Mouse (Mus musculus) E14TG2a.4 (cell line): Measurements from ENCODE around the gene Susd3.
A peak's percentile ranks its signal among the peaks of the same experiment; 100 is the strongest.

Experiments used
- H3K27me3 ChIP-seq: 2 replicates; pipeline ENCODE4 v1.6.1; 2014; ENCODE audit warnings: low read length, control low read depth; ENCODE audit not compliant: insufficient read depth
- H3K36me3 ChIP-seq: 2 replicates; pipeline ENCODE4 v1.6.1; 2014; ENCODE audit warnings: low read length, control low read depth; ENCODE audit not compliant: insufficient read depth
- H3K4me1 ChIP-seq: replicated peaks from 2 replicates; pipeline ENCODE4 v1.6.1; 2014; ENCODE audit warnings: low read depth, low read length, control low read depth
- H3K4me3 ChIP-seq: replicated peaks from 2 replicates; pipeline ENCODE4 v1.5.1; 2014; ENCODE audit warnings: mild to moderate bottlenecking, low read length
- H3K9me3 ChIP-seq: 2 replicates; pipeline ENCODE4 v1.6.1; 2014; ENCODE audit warnings: low read length, control low read depth
- CTCF ChIP-seq: conservative IDR thresholded peaks from 2 replicates; pipeline ENCODE4 v1.5.1; 2014; ENCODE audit warnings: low read length
- NANOG ChIP-seq: IDR thresholded peaks from 2 replicates; pipeline ENCODE4 v1.6.1; 2014; ENCODE audit warnings: borderline replicate concordance, low read length, mixed read lengths
- POU5F1 ChIP-seq: IDR thresholded peaks from 2 replicates; pipeline ENCODE4 v1.6.1; 2014; ENCODE audit warnings: low read length, borderline replicate concordance

Susd3 gene

DNA sequence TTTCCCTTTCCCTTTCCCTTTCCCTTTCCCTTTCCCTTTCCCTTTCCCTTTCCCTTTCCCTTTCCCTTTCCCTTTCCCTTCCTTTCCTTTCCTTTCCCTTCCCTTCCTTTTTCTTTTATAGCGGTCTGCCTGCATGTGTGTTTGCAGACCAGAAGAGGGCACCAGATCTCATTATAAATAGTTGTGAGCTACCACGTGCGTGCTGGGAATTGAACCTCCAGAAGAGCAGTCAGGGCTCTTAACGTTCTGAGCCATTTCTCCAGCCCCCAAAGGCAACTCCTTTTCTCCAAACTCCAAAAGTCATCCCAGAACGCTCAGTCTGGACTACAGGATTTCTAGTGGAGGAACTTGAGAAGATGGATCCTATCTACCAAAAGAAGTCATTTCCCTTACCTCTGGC is 27.6 kb downstream of the Susd3 start:
- H3K4me3 ChIP-seq, result no peak overlapping the region
- H3K36me3 ChIP-seq, result no peaks in the 10 kb centered on the region
- H3K9me3 ChIP-seq, result no peaks in the 10 kb centered on the region
- TF ChIP-seq NANOG (no peak), CTCF (peak; percentile 32), POU5F1 (no peak)
- H3K27me3 ChIP-seq, result peaks cover 76% of the 10 kb centered on the region
- H3K4me1 ChIP-seq, result peaks cover 38% of the 10 kb centered on the region

DNA sequence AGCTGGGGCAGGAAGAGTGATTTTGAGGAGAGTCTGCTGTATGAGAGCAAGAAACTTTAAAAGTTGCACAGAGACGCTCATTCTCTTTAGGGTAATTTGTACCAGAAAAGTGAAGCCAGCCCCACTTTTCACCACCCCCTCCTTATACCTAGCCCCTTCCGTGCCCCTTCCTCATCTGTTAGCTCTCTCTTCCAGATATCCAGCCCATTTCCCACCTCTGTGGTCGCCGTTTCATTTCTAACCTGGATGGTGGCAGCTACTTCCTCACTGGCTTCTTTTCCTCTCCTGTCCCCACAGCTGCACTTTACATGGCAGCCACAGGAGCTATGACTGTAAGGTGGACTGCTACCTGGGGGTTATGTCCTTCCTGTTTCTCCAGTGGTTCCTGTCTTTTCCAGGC is 29.1 kb downstream of the Susd3 start:
- H3K36me3 ChIP-seq, result no peaks in the 10 kb centered on the region
- H3K9me3 ChIP-seq, result no peaks in the 10 kb centered on the region
- peaks cover 81% of the 10 kb centered on the region for H3K27me3 ChIP-seq
- no peak overlapping the region for H3K4me3 ChIP-seq
- TF ChIP-seq CTCF, result no peak
- TF ChIP-seq NANOG, result no peak
- TF ChIP-seq POU5F1, result no peak
- peaks cover 33% of the 10 kb centered on the region for H3K4me1 ChIP-seq

DNA sequence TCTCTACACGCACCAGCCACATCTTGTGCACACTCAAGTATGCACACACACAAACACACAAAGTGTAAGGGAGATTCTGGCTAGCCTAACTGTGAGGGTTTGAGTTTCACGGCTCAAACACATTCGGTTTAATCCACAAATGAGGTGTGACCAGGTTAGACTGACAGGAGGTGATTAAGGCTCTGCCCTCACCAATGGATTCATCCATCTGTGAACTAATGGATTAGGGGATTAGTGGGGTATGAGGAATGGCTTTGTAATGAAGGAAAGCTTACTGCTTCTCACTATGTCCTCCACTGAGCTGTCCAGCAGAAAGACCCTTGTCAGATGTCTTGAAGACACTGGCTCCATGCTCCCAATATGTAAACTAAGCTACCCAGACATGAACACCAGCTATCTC is 29.9 kb downstream of the Susd3 start:
- no peak for TF ChIP-seq NANOG
- no peak for TF ChIP-seq POU5F1
- no peak for TF ChIP-seq CTCF
- H3K4me1 ChIP-seq, result peaks cover 33% of the 10 kb centered on the region
- no peaks in the 10 kb centered on the region for H3K9me3 ChIP-seq
- no peaks in the 10 kb centered on the region for H3K36me3 ChIP-seq
- H3K4me3 ChIP-seq, result no peak overlapping the region
- peaks cover 80% of the 10 kb centered on the region for H3K27me3 ChIP-seq

DNA sequence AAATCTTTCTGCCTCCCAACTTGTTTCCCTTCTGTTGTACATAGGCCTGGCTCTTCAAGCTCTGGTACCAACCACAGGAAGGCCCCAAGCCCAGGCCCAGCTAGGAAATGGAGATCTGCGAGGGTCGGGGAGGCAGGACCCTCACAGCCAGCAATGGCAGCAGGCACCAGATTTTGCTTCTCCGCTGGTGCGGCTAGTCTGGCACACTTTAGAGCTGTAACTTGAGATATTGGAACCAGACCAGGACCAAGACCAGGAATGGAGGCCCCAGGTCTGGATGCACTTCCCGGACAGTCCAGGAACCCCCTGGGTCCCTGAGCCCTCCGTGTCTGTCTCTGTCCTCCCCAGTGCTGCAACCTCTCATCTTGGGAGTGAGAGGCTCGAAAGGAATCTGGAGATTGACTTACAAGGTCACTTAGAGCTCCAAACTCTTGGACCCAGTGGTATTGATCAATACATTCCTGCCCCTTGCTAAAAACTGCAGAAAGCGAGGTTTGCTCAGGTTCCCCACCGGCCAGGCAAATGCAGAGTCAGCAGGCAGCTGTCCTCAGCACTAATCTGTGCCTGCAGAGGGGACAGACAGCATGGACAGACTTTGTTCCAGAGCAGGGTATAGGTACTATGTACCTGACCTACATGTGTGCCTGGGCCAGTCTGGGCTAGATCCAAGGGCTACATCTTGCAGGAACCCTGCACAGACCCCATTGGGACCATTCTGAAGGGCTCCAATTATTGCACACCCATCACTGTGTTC is 31.5 kb downstream of the Susd3 start:
- Histone ChIP-seq H3K4me3 (peak overlapping the region; percentile 93), H3K9me3 (no peaks in the 10 kb centered on the region), H3K36me3 (no peaks in the 10 kb centered on the region), H3K4me1 (peaks cover 44% of the 10 kb centered on the region), H3K27me3 (peaks cover 67% of the 10 kb centered on the region)
- TF ChIP-seq POU5F1, result no peak
- TF ChIP-seq CTCF, result no peak
- TF ChIP-seq NANOG, result no peak

DNA sequence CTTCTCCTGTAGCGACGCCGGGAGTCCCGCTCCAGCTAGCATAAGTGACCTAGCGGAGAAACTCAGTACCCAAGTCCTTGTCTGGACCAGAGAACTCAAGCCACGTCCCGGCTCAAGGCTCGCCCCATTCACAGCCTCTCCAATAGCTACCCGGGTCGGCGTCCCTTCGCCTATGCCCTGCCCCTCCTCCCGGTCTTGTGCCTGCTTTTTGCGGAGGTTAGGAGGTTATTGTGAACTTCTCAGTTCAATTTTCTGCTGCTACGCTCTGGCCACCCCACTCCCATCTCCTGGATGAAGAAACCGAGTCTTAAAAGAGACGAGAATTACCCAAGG is 32.3 kb downstream of the Susd3 start:
- Histone ChIP-seq H3K9me3 (no peaks in the 10 kb centered on the region), H3K4me1 (peaks cover 41% of the 10 kb centered on the region), H3K36me3 (no peaks in the 10 kb centered on the region), H3K27me3 (peaks cover 64% of the 10 kb centered on the region), H3K4me3 (peak overlapping the region; percentile 93)
- TF ChIP-seq POU5F1 (no peak), CTCF (no peak), NANOG (no peak)

DNA sequence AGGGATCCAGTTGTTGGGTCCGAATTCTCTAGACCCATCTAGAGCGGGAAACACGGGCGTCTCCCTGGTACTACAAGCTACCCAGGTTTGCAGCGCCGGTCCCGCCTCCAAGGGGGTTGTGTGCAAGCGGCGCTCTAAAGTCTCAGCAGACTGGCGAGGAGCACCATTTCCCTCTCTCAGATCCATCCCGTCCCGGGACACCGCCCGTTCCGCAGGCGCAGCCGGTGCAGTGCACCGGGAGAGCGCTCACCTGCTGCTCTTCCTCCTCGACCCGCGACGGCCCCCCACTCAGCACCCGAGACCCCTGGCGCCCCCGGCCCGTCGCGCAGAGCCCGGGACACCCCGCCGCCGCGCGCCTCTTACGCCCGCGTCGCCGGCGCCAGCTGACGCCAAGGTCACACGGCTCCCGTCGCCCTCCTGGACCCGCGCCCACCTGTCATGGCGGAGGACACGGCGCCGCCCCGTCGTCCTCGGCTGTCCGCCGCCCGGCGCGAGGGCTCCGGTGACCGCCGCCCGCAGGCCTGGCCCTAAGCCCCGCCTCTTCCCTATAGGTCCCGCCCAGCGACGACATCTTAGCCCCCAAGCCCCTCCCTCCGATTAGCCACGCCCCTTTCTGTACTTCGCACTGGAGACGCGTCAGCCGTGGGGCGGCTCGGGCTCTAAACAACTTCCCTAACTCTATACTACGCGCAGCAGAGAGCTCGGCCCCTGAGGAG is 32.8 kb downstream of the Susd3 start, which contains the start of gene Card19:
Gene Card19 (minus strand): TSS at position 534 of the 716 bp plus-strand sequence.
- Histone ChIP-seq H3K9me3 (no peaks in the 10 kb centered on the region), H3K36me3 (no peaks in the 10 kb centered on the region), H3K4me1 (peaks cover 39% of the 10 kb centered on the region), H3K27me3 (peaks cover 64% of the 10 kb centered on the region), H3K4me3 (peak within 1 kb of the TSS; percentile 93)
- TF ChIP-seq POU5F1 (no peak), NANOG (no peak), CTCF (no peak)

DNA sequence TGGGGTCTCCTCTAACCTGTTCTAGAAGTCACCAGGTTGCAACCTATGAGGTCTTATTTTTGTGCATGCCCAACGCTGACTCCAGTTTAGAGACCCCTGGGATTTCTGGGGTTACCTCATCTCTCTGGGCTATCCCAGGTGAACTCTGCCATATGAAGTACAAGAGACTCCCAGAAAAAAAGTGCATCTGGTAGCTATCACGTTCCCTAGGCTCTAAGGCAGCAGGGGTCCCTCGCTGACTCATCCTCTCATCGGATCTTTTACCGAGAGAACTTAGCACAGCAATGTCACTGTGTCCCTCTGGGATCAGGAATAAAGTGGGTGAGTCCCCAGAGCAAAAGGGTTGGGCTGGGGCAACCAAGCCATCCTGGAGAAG is 33.4 kb downstream of the Susd3 start:
- H3K27me3 ChIP-seq, result peaks cover 59% of the 10 kb centered on the region
- H3K36me3 ChIP-seq, result no peaks in the 10 kb centered on the region
- H3K4me3 ChIP-seq, result peak overlapping the region; percentile 93
- TF ChIP-seq NANOG, result no peak
- no peak for TF ChIP-seq CTCF
- no peak for TF ChIP-seq POU5F1
- H3K4me1 ChIP-seq, result peaks cover 39% of the 10 kb centered on the region
- no peaks in the 10 kb centered on the region for H3K9me3 ChIP-seq

GRCm38 (mm10) chr13:49214454-49214853 is 34.1 kb downstream of the Susd3 start:
- H3K4me3 ChIP-seq, result peak overlapping the region; percentile 93
- H3K27me3 ChIP-seq, result peaks cover 54% of the 10 kb centered on the region
- no peaks in the 10 kb centered on the region for H3K36me3 ChIP-seq
- H3K9me3 ChIP-seq, result no peaks in the 10 kb centered on the region
- no peak for TF ChIP-seq NANOG
- no peak for TF ChIP-seq CTCF
- TF ChIP-seq POU5F1, result no peak
- peaks cover 40% of the 10 kb centered on the region for H3K4me1 ChIP-seq

DNA sequence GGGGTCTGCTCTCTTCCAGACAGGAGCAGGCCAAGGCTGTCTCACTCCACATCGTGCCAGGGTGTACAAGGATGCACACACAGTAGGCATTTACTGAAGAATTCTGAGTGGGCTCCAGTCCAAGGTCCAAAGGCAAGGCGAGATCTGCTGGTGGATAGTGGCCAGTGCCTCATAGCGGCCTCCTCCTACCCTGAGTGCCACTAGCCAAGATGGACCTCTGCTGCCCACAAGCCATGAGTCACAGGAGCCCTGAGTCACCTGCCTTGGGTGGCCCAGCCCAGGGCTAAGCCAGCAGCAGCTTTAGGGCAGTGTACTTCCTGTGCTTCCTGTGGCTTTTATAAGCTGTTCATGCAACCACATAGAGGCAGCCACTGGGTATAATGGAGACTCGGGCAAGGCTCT is 35.0 kb downstream of the Susd3 start:
- no peak for TF ChIP-seq CTCF
- TF ChIP-seq NANOG, result no peak
- no peak for TF ChIP-seq POU5F1
- Histone ChIP-seq H3K27me3 (peaks cover 45% of the 10 kb centered on the region), H3K4me1 (peaks cover 42% of the 10 kb centered on the region)

More for the DNA sequence above, 35.0 kb downstream of the Susd3 start:
- no peaks in the 10 kb centered on the region for H3K36me3 ChIP-seq
- H3K9me3 ChIP-seq, result no peaks in the 10 kb centered on the region
- H3K4me3 ChIP-seq, result peak overlapping the region; percentile 29; the same call in 1 of the 2 replicates
